Mouse (Mus musculus) duodenum, adult 2 months (tissue): Measurements from ENCODE around the gene Lage3. TPM values are rescaled to one million over a fixed set of nuclear protein-coding genes. Genes with fewer than 3 reads are reported as not detected.

ENCODE experiments used
- polyA plus RNA-seq: library from polyadenylated mRNA; depleted of rRNA; stranded (reverse); fragments of >200 nt; gene quantifications from 2 replicates; pipeline ENCODE4 v1.2.3, GENCODE M21; 2012; ENCODE audit warnings: low replicate concordance; rRNA removed

Gene Lage3
- polyA plus RNA-seq = 16.5 and 24.4 TPM in 2 replicates

DNA sequence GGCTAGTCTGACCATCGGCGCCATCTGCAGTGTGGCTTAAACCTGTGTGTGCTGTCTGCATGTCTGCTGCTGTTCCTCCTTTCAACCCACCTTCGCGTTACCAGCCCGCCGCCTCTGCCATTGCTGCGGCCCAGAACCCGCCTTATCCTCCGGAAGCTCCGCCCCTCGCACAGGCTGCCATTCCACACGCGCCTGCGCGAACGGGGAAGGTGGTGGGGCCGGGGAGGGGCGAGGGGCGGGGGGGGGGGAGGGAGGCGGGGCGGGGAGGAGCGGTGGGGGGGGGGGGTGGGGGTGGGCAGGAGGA lies at the start of gene Lage3:
Gene Lage3 (minus strand): TSS at position 152 of the 304 bp plus-strand sequence.

DNA sequence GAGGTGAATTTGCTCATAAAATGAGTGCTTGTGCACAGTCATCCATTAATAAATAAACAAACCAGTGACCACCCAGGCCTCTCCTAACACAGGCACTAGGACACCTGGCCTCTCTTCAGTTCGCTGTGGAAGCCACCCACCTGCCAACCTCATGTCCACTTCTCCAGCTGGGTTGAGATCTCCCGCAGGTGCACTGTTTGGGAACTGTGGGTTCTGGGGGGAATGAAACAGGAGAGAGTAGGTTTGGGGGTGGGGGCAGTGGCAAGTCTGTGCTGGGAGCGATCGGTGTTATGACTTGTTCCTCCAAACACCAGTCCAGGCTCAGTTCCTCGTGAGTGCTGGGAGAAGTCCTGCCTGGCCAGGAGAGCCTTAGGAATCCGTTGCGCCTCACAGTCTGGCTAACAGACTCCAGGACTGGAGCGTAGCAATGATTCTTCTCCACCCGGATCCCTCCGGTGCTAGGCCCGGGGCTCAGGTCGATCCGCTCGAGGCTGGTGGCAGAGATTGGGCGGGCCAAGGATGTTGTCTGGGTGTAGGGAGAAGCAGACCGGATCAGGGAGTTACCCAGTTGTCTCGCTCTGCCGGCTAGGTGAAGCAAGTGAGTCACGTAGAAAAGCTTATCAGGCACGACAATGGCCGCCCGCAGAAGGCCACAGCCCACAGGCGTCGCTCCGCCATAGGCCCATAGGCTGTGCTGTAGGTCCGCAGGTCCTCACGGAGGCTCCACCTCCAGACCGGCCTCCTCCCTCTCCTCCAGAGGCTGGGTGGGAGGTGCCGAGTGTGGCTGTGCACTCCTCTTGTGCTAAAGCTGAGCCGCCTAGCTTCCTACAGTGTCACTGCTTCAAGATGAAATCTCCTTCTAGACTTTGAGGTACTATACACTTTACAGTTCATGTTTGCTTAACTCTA lies 39.4 kb upstream of the Lage3 start, which contains the start of the genes Fam3a and Ikbkg:
Gene Fam3a (minus strand): TSS at position 738 of the 909 bp plus-strand sequence.
Gene Ikbkg (plus strand): TSS at position 756 of the 909 bp plus-strand sequence.

DNA sequence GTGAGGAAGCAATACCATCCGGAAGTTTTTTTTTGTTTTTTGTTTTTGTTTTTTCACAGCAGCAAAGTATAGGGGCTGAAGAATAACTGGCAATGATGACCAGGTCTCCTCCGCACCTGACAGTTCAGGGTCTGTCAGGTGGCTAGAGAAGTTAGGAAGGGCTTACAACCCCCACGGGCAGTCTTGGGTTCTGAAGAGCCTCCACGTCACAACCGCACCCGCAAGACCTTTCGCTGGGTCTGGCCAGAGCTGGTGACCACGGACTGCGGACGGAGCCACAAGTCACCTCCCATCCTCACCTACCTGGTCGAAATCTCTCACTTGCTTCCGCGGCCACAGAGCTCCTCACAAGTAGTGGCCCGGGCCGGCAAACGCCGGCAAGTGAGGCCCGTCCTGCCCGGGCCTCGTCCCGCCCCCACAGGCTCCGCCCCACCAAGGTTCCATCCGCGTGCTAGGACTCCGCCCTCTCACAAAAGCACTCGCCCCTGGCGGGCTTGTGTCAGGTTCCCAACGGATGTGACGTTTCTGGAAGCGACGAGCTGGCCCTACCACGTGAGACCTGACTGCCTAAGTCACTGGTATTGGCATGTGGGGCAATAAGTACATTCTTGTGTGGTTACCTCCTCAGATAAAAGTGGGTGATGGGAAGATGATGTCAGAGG lies 19.6 kb upstream of the Lage3 start, which contains the start of the genes Ubl4a and Slc10a3:
Gene Ubl4a (minus strand): TSS at position 331 of the 662 bp plus-strand sequence.
Gene Slc10a3 (minus strand): TSS at position 462 of the 662 bp plus-strand sequence.

DNA sequence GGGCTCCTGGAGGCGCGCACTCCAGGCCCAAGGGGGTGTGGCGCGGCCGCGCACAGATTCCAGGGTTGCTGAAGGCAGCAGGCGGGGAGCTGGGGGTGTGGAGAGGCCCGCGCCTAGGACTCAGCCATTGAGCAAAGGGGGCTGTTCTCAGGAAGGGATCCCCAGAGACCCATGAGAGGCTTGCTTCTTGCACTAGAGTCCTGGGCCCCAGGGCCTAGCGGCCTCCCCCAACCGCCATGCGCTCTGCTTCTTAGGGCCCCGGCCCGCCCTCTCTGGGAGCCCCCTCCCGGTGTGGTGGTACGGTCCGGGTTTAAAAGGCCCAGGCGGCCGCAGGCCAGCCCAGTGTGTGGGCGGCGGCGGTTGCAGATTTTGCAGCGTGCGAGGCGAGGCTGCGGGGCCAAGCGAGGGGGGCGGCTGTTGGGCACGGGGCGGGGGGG lies 24.7 kb downstream of the Lage3 start, which contains the start of gene Plxna3:
Gene Plxna3 (plus strand): TSS at position 342 of the 437 bp plus-strand sequence.

DNA sequence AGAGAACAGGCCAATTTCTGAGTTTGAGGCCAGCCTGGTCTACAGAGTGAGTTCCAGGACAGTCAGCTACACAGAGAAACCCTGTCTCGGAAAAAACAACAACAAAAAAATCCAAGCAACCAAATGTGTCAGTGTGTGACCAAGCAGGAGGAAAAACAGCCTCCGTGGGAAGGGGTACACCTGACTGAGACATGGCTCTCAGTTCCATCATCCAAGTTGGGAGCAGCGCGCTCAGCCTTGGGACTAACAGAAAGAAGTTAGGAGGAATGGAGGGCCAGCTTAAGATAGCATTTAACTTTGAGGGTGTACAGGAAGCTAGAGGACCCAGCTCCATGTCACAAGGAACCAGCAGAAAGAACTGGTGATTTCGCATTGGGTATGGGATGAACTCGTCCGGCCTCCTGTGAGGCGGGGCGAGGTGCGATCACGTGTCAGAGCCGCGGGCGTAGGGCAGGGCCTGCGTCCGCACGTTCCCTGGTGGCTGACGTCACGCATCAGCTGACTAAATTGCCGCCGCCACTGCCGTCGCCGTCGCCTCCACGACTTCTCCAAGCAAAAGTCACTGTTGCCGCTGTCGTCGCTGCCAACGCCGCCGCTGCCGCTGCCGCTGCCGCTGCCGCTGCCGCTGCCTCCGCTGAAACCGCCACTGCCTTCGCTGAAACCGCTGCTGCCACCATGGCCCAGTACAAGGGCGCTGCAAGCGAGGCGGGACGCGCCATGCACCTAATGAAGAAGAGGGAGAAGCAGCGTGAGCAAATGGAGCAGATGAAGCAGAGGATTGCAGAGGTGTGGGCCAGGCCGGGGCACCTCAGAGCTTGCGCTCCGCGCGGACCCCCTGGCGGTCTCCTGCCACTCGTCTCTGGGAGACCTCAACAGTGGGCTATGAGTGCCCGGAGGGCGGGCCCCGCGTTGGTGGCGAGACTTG lies 40.6 kb downstream of the Lage3 start, which contains the start of gene Fam50a:
Gene Fam50a (plus strand): TSS at position 494 of the 925 bp plus-strand sequence.

DNA sequence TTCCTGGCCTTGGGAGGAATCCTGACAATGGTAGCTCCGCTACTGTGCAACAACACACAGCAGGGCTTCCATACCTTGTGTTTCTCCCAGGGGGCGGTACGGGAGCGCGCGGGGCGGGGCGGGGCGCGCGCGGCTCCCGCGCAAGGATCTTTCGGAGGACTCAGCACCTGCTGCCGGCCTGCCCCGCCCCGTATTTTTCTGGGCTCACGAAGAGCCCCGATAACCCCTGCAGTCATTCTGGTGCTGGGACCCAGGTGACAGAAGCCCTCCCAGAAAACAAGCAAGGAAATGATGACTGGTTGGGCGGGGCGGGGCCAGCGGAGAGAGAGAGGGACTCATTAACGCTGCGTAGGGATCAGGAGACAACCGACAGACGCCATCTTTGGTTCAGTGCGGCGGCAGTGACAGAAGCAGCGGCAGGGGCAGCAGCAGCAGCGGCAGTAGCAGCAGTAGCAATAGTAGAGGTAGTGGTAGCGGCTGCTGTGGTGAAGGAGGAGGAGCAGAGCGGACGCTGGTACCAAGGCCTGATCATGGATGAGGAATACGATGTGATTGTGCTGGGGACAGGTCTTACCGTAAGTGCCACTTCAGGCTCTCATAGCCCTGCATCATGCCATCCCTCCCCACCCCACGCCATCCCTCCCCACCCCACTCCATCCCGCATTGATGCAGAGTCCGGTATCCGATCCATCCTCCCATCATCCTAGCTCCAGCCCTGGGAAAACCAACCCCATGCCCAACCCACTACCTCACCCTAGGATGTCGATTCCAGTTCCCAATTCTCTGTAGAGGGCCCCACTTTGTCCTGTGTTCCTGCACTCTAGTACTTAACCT lies 48.3 kb downstream of the Lage3 start, which contains the start of gene Gdi1:
Gene Gdi1 (plus strand): TSS at position 132 of the 834 bp plus-strand sequence.

Other genes starting within 250 kb of the Lage3 start
- not detected in 2 replicates for gene Opn1mw, start 226.2 kb downstream of the Lage3 start, polyA plus RNA-seq
- gene Mecp2, start 218.3 kb downstream of the Lage3 start, polyA plus RNA-seq = 1.9 and 2.2 TPM in 2 replicates
- gene Tex28, start 185.8 kb downstream of the Lage3 start, polyA plus RNA-seq = not detected in 2 replicates
- gene Tktl1, start 176.4 kb downstream of the Lage3 start, polyA plus RNA-seq = not detected in 2 replicates
- gene Flna, start 103.8 kb downstream of the Lage3 start, polyA plus RNA-seq = 252 and 315 TPM in 2 replicates
- 32.5 and 51.7 TPM in 2 replicates for gene Emd, start 98.9 kb downstream of the Lage3 start, polyA plus RNA-seq
- gene Rpl10, start 82.8 kb downstream of the Lage3 start, polyA plus RNA-seq = 597 and 840 TPM in 2 replicates
- 68.3 and 76.5 TPM in 2 replicates for gene Taz, start 71.7 kb downstream of the Lage3 start, polyA plus RNA-seq
- 13.5 and 14.5 TPM in 2 replicates for gene Dnase1l1, start 71.3 kb downstream of the Lage3 start, polyA plus RNA-seq
- 124 and 181 TPM in 2 replicates for gene Atp6ap1, start 56.5 kb downstream of the Lage3 start, polyA plus RNA-seq
- 40.2 and 70.9 TPM in 2 replicates for gene Gdi1, start 48.6 kb downstream of the Lage3 start, polyA plus RNA-seq
- 6.0 and 7.8 TPM in 2 replicates for gene Fam50a, start 40.6 kb downstream of the Lage3 start, polyA plus RNA-seq
- 2.7 and 6.4 TPM in 2 replicates for gene Plxna3, start 24.6 kb downstream of the Lage3 start, polyA plus RNA-seq
- 32.7 and 36.9 TPM in 2 replicates for gene Ubl4a, start 19.6 kb upstream of the Lage3 start, polyA plus RNA-seq
- gene Slc10a3, start 19.7 kb upstream of the Lage3 start, polyA plus RNA-seq = 11.5 and 11.9 TPM in 2 replicates
- 19.4 and 28.2 TPM in 2 replicates for gene Fam3a, start 39.7 kb upstream of the Lage3 start, polyA plus RNA-seq
- 5.4 and 6.6 TPM in 2 replicates for gene Ikbkg, start 39.7 kb upstream of the Lage3 start, polyA plus RNA-seq
- 18.2 and 22.2 TPM in 2 replicates for gene G6pdx, start 75.6 kb upstream of the Lage3 start, polyA plus RNA-seq
- not detected in 2 replicates for gene Gm6880, start 127.8 kb upstream of the Lage3 start, polyA plus RNA-seq
- not detected in 2 replicates for gene Olfr1326-ps1, start 221.3 kb upstream of the Lage3 start, polyA plus RNA-seq
- not detected in 2 replicates for gene Olfr1325, start 239.1 kb upstream of the Lage3 start, polyA plus RNA-seq